Mouse (Mus musculus): Measurements from ENCODE around the gene Ccdc88c.

The Ccdc88c gene

GRCm38 (mm10) chr12:100997830-100998563 is 30.9 kb downstream of the Ccdc88c start:
- no peak for DNase-seq (ENCODE audit: low spot score)

- no peak for DNase-seq (ENCODE audit: low spot score)
Observed at GRCm38 (mm10) chr12:100996378-100996898, 32.4 kb downstream of the Ccdc88c start.

DNA sequence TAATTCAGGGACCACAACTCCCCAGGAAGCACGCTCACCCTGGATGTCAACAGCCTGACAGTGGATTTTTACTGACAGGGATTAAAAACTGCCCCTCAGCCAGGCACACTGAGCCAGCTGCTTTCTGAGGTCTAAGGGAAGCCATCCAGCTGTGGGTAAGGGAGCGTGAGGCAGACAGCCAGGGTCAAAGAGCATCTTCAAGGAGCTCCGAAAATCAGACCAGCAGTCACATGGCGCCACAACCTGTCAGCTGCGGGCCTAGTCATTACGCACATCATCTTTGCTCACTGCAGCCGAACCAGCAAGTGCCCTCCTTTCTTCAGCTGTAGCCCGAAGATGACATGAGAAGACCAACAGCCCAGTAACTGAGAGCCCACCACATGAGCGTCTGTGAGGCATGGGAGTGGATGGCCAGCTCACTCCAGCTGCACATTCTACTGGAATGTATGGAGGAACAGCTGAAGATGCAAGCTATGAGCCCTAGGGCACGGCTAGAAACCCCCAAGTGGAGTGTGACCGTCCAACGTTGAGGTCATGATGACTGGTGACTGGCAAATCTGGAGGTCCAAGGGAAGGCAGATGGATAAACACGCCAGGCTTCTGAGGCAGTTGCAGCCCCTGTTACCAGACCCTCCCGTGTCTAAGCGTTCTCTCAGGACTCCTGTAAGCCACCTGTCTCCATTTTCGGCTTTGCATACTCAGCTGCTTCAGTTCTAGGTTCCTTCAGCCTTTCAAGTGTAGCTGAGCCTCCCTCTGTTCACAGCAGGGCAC is 33.1 kb downstream of the Ccdc88c start:
- DNase-seq (ENCODE audit: low spot score) = no peak

DNA sequence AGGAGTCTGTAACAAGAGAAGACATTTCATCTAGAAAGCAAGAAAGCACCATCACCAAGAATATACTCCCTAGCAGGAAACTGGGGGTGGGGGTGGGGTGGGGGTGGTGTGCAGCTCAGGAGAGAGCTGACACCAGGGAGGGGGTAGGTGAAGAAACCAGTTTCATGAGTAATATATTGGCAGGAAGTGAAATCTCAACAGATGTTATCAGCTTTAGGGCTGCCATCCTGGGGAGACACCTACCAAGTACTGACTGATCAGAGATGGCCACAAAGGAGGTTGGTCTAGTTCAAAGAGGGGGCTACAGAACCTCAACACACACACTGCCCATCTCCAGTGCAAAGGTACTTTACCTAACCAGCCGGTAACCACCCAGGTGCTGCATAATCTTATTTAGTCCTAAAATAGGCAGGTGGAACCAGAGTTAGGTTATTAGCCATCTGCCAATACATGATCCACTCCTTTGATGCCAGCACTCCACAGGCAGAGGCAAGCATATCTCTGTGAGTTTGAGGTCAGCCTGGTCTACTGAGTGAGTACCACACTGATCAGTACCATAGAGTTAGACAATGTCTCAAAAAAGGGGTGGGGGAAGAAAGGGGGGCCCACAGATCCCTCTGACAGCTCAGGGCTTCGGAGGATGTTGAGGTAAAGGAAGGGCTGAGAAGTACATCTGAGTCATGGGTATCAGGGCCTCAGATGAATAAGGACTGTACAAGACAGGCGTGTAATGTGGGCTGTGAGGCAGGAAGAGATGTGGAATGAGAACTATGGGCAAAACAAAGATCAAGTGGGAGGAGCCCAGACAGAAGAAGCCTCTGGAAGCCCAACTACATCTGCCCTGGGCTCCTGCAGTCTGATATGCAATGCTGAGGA is 34.5 kb downstream of the Ccdc88c start:
- no peak for DNase-seq (ENCODE audit: low spot score)

DNA sequence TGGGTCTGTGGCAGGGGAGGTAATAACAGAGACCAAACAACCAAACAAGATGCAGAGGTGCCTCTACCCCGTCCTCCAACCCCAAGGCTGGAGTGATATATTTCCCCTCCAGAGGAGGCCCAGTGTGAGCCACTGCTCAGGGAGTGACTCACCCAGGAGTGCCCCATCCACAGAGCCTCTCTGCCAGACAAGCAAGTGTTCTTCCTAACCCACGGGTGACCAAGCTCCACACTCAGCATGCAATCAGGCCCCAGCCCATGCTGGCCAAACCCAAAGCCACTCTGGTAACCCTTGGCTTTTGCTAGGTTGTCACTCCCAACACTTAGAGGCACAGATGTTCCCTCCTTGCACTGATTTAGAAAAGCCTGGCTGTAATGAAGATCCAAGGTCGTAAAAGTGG is 35.7 kb downstream of the Ccdc88c start:
- no peak for DNase-seq (ENCODE audit: low spot score)

- DNase-seq (ENCODE audit: low spot score) = no peak
Observed at GRCm38 (mm10) chr12:100992505-100992904, 36.4 kb downstream of the Ccdc88c start.

DNA sequence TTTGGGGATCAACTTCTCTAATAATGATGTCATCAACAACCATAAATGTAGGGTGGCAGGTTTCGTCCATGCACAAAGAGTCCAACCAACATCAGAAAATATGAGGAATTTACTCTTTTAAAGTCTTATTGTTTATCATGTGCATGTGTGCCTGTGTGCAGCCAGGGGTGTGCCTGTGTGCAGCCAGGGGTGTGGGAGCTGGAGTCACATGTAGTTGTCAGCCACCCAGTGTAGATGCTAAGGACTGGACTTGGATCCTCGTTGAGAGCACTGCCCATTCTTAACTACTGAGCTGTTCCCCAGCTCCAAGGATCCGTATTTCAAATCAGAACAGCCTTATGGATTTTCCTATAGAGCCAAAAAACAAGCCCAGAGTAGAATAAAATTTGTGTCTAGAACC is 37.7 kb downstream of the Ccdc88c start:
- DNase-seq (ENCODE audit: low spot score) = no peak

GRCm38 (mm10) chr12:100990291-100990690 is 38.6 kb downstream of the Ccdc88c start:
- no peak for DNase-seq (ENCODE audit: low spot score)

DNA sequence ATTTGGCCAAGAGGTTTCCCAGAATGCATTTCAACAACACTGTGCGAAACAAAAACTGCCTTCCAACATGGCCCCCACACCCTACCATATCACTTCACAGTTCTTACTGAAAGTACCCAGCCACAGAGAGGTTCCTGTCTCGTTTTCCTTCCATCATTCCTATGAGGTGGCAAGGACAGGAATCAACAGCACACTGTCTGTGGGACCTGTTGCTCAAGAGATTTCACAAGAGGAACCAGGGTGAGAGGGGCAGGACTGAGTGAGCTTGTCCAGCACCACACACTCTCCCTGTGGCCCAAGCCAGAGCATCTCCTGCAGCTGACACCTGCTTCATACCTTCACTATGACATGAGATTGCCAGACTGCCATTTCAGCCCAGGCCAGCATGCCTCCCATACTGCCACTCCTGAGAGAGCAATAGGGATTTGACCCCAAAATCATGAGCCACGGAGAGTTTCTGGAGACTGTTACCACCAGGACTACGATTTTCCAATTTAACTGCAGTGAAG is 39.0 kb downstream of the Ccdc88c start:
- no peak for DNase-seq (ENCODE audit: low spot score)

GRCm38 (mm10) chr12:100988324-100989130 is 40.3 kb downstream of the Ccdc88c start:
- no peak for DNase-seq (ENCODE audit: low spot score)

DNA sequence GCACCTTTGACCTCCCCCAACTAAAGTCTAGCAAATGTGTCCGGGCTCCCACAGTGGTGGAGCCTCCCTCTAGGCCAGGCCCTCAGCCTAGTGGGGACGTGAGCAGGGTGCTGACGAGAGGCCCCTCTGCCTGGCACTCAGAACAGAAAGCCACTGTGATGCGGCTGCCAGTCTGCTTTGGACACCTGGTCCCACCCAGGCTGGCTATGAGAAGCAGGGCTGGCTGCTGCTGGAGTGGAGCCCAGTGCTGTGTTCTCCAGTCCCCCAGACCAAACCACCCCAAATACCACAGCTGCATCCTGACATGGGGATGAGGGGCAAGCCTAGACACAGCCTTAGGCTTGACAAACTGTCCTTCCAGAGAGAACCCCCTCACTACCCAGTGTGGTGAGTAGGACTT is 42.4 kb downstream of the Ccdc88c start:
- no peak for DNase-seq (ENCODE audit: low spot score)

DNA sequence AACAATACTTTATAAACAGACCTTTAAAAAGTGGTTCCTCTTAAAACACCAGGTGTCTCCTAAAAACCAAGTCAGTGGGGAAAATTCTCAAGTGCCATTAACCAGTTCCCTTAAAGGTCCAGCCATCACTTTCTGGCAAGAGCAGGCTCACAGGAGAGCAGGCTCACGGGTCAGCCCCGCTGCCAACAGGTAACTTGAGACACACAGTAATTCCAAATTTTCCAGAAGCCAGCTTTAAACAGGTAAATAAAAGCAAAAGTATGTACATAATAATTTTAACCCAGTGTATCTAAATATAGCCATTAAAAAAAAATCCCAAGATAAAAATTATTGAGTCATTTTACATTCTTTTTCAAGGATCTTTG is 43.1 kb downstream of the Ccdc88c start:
- DNase-seq (ENCODE audit: low spot score) = no peak

GRCm38 (mm10) chr12:100985050-100985792 is 43.6 kb downstream of the Ccdc88c start:
- DNase-seq (ENCODE audit: low spot score) = no peak

DNA sequence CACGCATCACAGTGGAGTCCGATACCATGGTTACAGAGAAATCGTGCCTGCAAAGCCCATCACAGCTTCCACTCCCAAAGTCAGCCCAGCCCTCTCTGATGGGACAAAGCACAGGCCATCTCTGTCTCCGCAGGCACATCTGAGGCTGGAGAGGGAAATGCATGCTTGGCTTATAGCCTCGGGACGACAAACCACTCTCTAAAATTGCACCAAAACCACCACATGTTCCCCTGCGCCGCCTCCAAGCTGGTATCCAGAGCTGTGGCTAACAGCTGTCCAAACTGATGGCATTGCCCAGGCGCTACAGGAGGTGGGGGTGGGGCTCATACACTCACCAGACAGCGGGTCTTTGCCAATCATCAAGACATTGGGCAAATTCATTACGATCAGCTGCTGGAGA is 45.3 kb downstream of the Ccdc88c start:
- DNase-seq (ENCODE audit: low spot score) = no peak

DNA sequence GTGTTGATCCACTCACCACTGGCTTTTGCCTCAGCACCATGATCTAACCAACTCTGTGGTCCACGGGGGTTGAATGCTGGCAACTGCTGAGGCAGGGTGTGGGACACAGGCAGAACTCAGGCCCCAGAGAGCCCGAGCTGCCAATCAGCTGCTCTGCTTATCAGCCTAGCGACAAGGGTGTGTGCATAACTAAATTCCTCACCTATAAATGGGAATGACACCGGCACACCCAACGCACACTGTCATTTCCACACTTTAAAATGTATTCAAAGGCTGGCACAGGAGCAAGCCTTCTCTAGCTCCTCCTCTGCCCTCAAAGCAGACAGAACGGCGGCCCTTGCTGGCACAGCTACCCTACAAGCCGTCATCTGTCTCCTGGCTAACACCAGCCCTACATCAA is 46.6 kb downstream of the Ccdc88c start:
- no peak for DNase-seq (ENCODE audit: low spot score)

DNA sequence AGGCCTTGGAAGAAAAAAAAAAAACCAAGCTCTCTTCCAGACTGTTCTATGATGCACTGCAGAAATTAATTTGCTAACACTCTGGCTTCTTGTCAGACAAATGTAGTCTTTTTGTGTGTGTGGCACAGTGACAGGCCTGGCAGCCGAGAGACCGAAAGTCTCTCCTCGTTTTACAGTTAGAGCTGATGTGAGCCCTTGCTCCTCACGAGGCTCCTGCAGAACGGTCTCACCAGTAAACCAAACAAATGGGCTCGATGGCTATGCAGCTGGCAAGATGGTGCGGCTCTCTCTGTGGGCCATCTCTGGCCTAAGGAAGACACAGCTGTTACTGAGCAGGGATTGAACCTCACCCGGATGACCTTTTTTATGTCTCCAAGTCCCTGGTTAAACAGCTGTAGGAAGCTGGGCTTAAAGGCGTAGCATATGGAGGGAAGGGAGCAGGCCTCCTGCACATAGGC is 48.3 kb downstream of the Ccdc88c start:
- no peak for DNase-seq (ENCODE audit: low spot score)

DNA sequence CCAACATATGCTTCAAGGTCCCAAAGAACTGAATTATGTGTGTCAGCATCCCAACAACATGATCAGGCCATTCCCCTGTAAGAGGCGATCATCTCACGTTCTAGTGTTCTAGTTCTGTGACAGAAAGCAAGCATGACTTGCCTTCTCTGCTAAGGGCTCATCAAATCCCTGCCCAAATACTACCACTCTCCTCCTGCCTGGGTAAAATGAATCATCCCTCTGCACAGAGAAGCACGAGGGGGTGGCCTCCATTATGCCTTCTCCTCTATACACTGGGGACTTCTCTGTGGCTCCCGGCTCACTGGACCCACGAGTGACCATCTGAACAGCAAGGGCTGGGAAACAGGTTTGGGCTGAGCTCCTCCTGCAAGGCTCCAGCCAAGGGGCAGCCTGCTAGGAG is 49.2 kb downstream of the Ccdc88c start:
- DNase-seq (ENCODE audit: low spot score) = no peak

DNA sequence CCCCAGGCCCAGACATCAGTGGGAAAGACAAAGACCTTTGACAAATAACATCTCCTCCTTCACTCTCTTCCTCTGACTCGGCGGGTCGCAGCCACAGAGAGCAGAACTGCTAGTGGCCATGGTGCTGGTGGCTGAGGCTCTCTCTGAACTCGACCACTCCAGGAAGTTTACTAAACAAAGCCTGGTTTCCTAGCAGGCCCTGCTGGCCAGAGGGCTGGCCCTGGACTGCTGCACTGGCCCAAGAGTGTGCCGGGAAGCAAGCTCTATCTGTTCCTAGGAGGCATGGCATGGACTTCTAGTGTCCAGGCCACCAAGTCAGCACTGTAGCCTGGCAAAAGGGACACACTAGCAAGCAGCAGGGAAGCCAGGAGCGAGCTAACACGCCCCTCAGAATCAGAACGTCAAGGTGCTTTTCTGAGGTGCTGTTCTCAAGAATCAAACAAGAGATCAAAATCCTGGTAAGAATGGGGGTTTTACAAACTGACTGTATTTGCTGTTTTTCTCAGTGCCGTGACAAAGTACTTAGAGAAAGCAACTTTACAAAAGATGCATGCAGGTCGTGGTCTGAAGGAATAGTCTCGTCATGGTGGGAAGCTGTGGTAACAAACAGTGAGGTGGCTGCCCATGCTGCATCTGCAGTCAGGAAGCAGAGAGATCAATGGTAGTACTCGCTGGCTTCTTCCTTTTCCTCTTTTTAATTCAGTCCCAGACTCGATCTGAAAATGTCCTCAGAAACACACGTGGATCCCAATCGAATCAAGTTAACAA is 50.7 kb downstream of the Ccdc88c start:
- no peak for DNase-seq (ENCODE audit: low spot score)

DNA sequence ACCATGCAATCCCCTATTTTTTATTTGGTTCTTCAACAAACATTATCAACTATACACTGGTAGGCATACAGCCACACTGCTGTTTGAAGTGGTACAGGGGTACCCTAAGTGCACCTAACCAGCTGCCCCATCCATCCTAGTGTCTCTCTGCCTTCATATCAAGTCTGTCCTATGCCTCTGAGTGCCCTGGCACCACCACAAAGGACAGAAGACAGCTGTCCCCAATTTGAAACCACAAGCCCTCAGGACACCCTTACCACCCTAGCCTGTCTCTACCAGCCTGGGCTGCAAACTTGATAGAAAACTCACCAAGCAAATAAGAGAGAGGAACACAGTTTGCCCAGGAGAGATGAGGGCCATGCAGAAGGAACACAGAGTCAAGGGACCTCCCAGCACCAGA is 51.3 kb downstream of the Ccdc88c start:
- no peak for DNase-seq (ENCODE audit: low spot score)

DNA sequence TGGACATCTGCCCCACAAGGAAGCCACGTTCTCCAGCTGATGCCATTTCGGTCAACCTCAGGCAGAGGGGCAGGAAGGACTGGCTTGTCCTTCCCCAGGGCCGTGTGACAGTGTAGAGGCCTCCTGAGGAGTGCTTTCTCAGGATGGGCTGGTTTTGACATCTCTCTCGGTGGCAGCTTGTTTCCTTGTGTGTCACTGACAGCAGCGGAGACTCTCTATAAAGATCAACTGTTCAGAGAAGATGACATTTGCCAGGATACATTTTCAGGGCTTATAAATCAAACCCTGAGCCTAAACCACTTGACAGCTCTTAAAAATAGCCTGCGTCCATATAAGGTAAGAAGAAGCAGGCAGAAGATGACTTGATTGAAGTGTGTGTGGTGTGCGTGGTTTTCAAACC is 59.0 kb downstream of the Ccdc88c start:
- DNase-seq (ENCODE audit: low spot score) = no peak
